Mouse (Mus musculus): ENCODE measurements around the gene Lmx1a.

DNA sequence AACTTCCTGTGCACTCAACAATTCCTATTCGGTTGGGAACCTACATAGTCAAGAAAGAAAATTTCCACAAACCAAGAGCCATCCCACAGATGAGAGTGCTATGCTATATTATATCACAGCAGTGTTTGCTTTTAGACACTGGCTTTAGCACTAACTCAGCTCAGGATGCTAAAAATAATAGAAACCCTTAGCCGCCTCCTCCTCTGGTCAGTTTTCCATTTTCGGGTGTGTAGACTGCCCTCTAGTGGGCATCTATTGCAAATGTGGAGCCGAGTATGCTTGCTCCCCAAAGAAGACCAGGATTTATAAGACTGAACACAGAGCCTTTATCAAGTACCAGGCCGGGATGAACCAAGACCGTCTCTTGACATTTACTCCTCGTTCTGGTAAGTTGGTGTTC is 207.2 kb downstream of the Lmx1a start:
- TF ChIP-seq CTCF (IDR thresholded peaks at IDR 0.05; ENCODE audit: low read depth, low read length) (peak; percentile 35), POLR2A (IDR thresholded peaks at IDR 0.05; ENCODE audit: insufficient read depth, low read length) (no peak)

Measured in ES-Bruce4 (cell line).